Mouse (Mus musculus) forebrain, embryonic 16.5 days (tissue): ENCODE measurements around the gene Mboat1. TPM values are rescaled to one million over a fixed set of nuclear protein-coding genes. Genes with fewer than 3 reads are reported as not detected.

Experiments used
- ATAC-seq: fragments of 200-750 bp; cut with Nextera tagmentation; 2 replicates; pipeline ENCODE4 v1.8.0; 2017; ENCODE audit warnings: mild to moderate bottlenecking, moderate library complexity
- H3K27ac ChIP-seq: fragments of 300-500 bp; sonication (generic); 2 replicates; pipeline ENCODE4 v1.5.1; 2014; ENCODE audit warnings: low read length, control low read depth
- H3K27me3 ChIP-seq: fragments of 300-500 bp; sonication (generic); replicated peaks from 2 replicates; pipeline ENCODE4 v1.6.1; 2014; ENCODE audit warnings: low read length; ENCODE audit not compliant: control insufficient read depth, insufficient read depth
- H3K36me3 ChIP-seq: fragments of 300-500 bp; sonication (generic); 2 replicates; pipeline ENCODE4 v1.6.1; 2014; ENCODE audit not compliant: control insufficient read depth, insufficient read depth
- H3K4me1 ChIP-seq: fragments of 300-500 bp; sonication (generic); replicated peaks from 2 replicates; pipeline ENCODE4 v1.6.1; 2014; ENCODE audit warnings: low read length; ENCODE audit not compliant: control insufficient read depth, insufficient read depth
- H3K4me2 ChIP-seq: fragments of 300-500 bp; sonication (generic); 2 replicates; pipeline ENCODE4 v1.6.1; 2014; ENCODE audit warnings: mild to moderate bottlenecking, low read length, control low read depth
- H3K4me3 ChIP-seq: fragments of 300-500 bp; sonication (generic); replicated peaks from 2 replicates; pipeline ENCODE4 v1.5.1; 2014; ENCODE audit warnings: mild to moderate bottlenecking, low read length, control low read depth
- H3K9ac ChIP-seq: fragments of 300-500 bp; sonication (generic); replicated peaks from 2 replicates; pipeline ENCODE4 v1.6.1; 2014; ENCODE audit warnings: low read depth, low read length, control low read depth
- H3K9me3 ChIP-seq: fragments of 300-500 bp; sonication (generic); 2 replicates; pipeline ENCODE4 v1.6.1; 2016; ENCODE audit warnings: low read length; ENCODE audit not compliant: control insufficient read depth
- WGBS: fragments of 180-500 bp; shearing (Covaris S2); extraction: QIAGEN DNeasy Blood & Tissue Kit; methylation state at CpG from one replicate; pipeline ENCODE4 v1.1.7; 2014; 5-methylcytosine and 5-hydroxymethylcytosine counted together
- polyA plus RNA-seq: library from polyadenylated mRNA; unstranded; fragments of >200 nt; fragmentation: Nextera tagmentation; extraction: Ambion mirVana; gene quantifications from 2 replicates; pipeline ENCODE4 v1.2.1, GENCODE M21; 2015

Gene Mboat1
- polyA plus RNA-seq, 1 experiment from 2014 or later: 2.3 TPM

DNA sequence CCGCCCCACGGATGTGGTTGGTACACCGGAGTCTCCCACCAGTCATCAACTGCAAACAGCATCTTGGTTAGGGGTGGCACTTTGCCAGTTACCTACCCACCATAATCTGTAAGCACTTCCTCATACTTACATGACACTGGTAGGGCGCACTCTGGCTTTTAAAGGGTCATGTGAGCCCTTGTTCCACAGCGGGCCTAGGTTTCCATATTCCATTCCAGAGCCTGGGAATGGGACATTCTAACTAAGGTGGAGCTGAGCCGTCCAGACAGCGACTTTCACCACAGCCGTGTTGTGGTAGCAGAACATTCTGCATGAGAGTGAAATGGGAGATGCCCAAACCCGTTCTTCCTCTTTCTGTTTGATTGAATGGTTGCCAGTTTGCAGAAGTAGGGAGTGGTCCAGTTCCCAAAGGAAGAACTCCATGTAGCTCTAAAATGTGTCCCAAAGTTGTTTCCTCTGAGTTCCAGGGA is 61.8 kb downstream of the Mboat1 start:
- no peak overlapping the region for H3K27ac ChIP-seq
- no peak overlapping the region for H3K9ac ChIP-seq
- no peak overlapping the region for H3K4me3 ChIP-seq
- H3K27me3 ChIP-seq: no peaks in the 10 kb centered on the region
- no peak overlapping the region for H3K4me2 ChIP-seq
- H3K9me3 ChIP-seq: no peaks in the 10 kb centered on the region
- WGBS: 92% methylated on average over 9 of the region's 9 CpGs
- ATAC-seq: no peak
- H3K36me3 ChIP-seq: no peaks in the 10 kb centered on the region
- no peaks in the 10 kb centered on the region for H3K4me1 ChIP-seq

- Histone ChIP-seq H3K9ac (no peak overlapping the region), H3K4me1 (no peaks in the 10 kb centered on the region), H3K9me3 (no peaks in the 10 kb centered on the region), H3K4me2 (no peak overlapping the region), H3K36me3 (no peaks in the 10 kb centered on the region), H3K27me3 (no peaks in the 10 kb centered on the region), H3K27ac (no peak overlapping the region), H3K4me3 (no peak overlapping the region)
- ATAC-seq: no peak
- WGBS: 62% methylated on average over 4 of the region's 4 CpGs
Measured at GRCm38 (mm10) chr13:30199821-30200220, 63.5 kb downstream of the Mboat1 start.

DNA sequence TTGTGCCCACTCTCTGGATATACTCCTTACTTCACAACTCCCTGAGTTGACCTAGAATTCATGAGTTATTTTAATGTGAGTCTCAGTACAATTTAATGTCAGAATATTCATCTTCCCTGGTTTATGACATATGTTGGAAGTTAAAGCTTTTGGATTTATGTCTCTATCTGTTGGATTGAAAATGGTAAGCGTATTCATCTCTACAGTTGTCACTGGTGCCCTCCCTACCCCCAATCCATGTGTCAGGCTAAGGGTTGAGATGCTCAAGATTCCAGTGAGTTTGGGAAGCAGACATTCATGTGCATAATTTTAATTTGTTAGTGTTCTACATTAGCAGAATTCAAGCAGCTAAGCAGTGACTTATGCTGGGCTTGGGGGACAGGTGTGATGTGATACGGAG is 64.4 kb downstream of the Mboat1 start:
- no peaks in the 10 kb centered on the region for H3K4me1 ChIP-seq
- H3K4me3 ChIP-seq: no peak overlapping the region
- H3K9ac ChIP-seq: no peak overlapping the region
- no peaks in the 10 kb centered on the region for H3K36me3 ChIP-seq
- no peak overlapping the region for H3K4me2 ChIP-seq
- no peaks in the 10 kb centered on the region for H3K9me3 ChIP-seq
- no peak overlapping the region for H3K27ac ChIP-seq
- WGBS: 89% methylated on average over 2 of the region's 2 CpGs
- no peaks in the 10 kb centered on the region for H3K27me3 ChIP-seq
- ATAC-seq: no peak

DNA sequence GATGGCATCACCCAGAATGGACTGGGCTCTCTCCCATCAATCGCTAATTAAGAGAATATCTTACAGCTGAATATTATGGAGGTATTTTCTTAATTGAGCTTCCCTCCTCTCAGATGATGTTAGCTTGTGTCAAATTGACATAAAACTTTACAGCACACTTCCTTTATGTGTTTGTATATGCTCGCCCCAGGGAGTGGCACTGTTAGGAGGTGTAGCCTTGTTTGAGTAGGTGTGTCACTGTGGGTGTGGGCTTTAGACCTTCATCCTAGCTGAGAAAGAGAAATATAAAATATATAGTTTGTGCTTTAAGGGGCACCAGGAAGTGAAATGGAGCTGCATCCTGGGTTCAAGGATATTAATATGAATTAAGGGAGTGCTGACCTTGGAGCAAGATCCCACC is 66.7 kb downstream of the Mboat1 start:
- no peaks in the 10 kb centered on the region for H3K36me3 ChIP-seq
- H3K4me3 ChIP-seq: no peak overlapping the region
- H3K9me3 ChIP-seq: no peaks in the 10 kb centered on the region
- no peaks in the 10 kb centered on the region for H3K4me1 ChIP-seq
- no peaks in the 10 kb centered on the region for H3K27me3 ChIP-seq
- 91% methylated on average over 2 of the region's 2 CpGs for WGBS
- no peak overlapping the region for H3K9ac ChIP-seq
- H3K4me2 ChIP-seq: no peak overlapping the region
- no peak overlapping the region for H3K27ac ChIP-seq
- ATAC-seq: no peak

GRCm38 (mm10) chr13:30208176-30208575 is 71.9 kb downstream of the Mboat1 start:
- WGBS: 73% methylated on average over 1 of the region's 1 CpGs
- H3K4me1 ChIP-seq: no peaks in the 10 kb centered on the region
- no peaks in the 10 kb centered on the region for H3K36me3 ChIP-seq
- no peak overlapping the region for H3K27ac ChIP-seq
- no peaks in the 10 kb centered on the region for H3K27me3 ChIP-seq
- no peak overlapping the region for H3K4me2 ChIP-seq
- no peak overlapping the region for H3K9ac ChIP-seq
- no peak overlapping the region for H3K4me3 ChIP-seq
- H3K9me3 ChIP-seq: no peaks in the 10 kb centered on the region
- ATAC-seq: no peak

DNA sequence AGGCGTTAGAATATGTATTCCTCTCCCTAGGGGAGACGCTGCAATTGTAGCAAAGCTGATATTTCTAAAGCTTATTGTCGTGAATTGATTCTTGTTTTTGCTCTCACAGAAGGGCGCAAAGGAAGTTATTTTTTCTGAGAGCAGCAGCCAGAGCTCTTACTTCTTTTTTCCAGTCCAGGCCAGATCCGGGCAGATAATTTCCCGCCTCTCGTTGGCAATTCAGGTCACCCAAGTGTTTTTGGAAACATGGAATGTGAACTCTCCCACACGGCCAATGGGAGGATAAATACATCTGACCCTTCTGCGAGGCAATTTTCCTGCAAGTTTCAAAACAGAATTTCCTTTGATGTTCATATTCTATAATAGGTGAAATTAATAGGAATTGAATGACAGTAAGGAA is 77.0 kb downstream of the Mboat1 start:
- WGBS: 63% methylated on average over 9 of the region's 9 CpGs
- no peaks in the 10 kb centered on the region for H3K36me3 ChIP-seq
- no peak overlapping the region for H3K9ac ChIP-seq
- no peak overlapping the region for H3K4me2 ChIP-seq
- no peaks in the 10 kb centered on the region for H3K9me3 ChIP-seq
- no peak overlapping the region for H3K4me3 ChIP-seq
- no peaks in the 10 kb centered on the region for H3K4me1 ChIP-seq
- H3K27ac ChIP-seq: no peak overlapping the region
- H3K27me3 ChIP-seq: no peaks in the 10 kb centered on the region
- no peak for ATAC-seq

- H3K4me1 ChIP-seq: no peaks in the 10 kb centered on the region
- H3K4me2 ChIP-seq: no peak overlapping the region
- ATAC-seq: no peak
Measured at GRCm38 (mm10) chr13:30217588-30218371, 81.5 kb downstream of the Mboat1 start.

GRCm38 (mm10) chr13:30219597-30219996 is 83.3 kb downstream of the Mboat1 start:
- H3K27me3 ChIP-seq: no peaks in the 10 kb centered on the region
- H3K9ac ChIP-seq: no peak overlapping the region
- H3K36me3 ChIP-seq: no peaks in the 10 kb centered on the region
- no peak overlapping the region for H3K4me3 ChIP-seq
- ATAC-seq: no peak
- H3K4me1 ChIP-seq: no peaks in the 10 kb centered on the region
- no peaks in the 10 kb centered on the region for H3K9me3 ChIP-seq
- 74% methylated on average over 7 of the region's 7 CpGs for WGBS
- no peak overlapping the region for H3K4me2 ChIP-seq
- H3K27ac ChIP-seq: no peak overlapping the region

More at GRCm38 (mm10) chr13:30217588-30218371, 81.5 kb downstream of the Mboat1 start:
- H3K9ac ChIP-seq: no peak overlapping the region
- no peak overlapping the region for H3K4me3 ChIP-seq
- 60% methylated on average over 12 of the region's 12 CpGs for WGBS
- H3K27ac ChIP-seq: no peak overlapping the region
- no peaks in the 10 kb centered on the region for H3K36me3 ChIP-seq
- H3K9me3 ChIP-seq: no peaks in the 10 kb centered on the region
- H3K27me3 ChIP-seq: no peaks in the 10 kb centered on the region

GRCm38 (mm10) chr13:30221316-30221715 is 85.0 kb downstream of the Mboat1 start:
- 31% methylated on average over 3 of the region's 3 CpGs for whole genome bisulfite sequencing
- H3K4me2 ChIP-seq: no peak overlapping the region
- H3K4me1 ChIP-seq: no peaks in the 10 kb centered on the region
- H3K27ac ChIP-seq: no peak overlapping the region
- H3K9ac ChIP-seq: no peak overlapping the region
- no peaks in the 10 kb centered on the region for H3K27me3 ChIP-seq
- no peak overlapping the region for H3K4me3 ChIP-seq
- ATAC-seq: no peak
- H3K36me3 ChIP-seq: no peaks in the 10 kb centered on the region
- H3K9me3 ChIP-seq: no peaks in the 10 kb centered on the region
